Mouse (Mus musculus) spleen, adult 2 months (tissue): ENCODE data around the gene Rel. TPM values are rescaled to one million over a fixed set of nuclear protein-coding genes. Genes with fewer than 3 reads are reported as not detected.

Experiments
- DNase-seq, 2 experiments: peaks; one replicate each; pipeline versions ENCODE4 v3.0.0 to v3.0.0-alpha.2; 2012 to 2021; ENCODE audit warnings: low spot score in 2 of 2, low read depth in 1 of 2
- H3K27ac ChIP-seq: fragments of 200-500 bp; 2 replicates; pipeline ENCODE4 v1.5.1; 2012; ENCODE audit warnings: low read length, inconsistent platforms; ENCODE audit not compliant: insufficient read depth
- H3K27me3 ChIP-seq: fragments of 200-500 bp; 2 replicates; pipeline ENCODE4 v1.6.1; 2012; ENCODE audit warnings: mild to moderate bottlenecking, moderate library complexity, low read length, inconsistent platforms; ENCODE audit not compliant: control insufficient read depth, insufficient read depth
- H3K36me3 ChIP-seq: fragments of 200-500 bp; 2 replicates; pipeline ENCODE4 v1.6.1; 2012; ENCODE audit warnings: mild to moderate bottlenecking, low read length, inconsistent platforms; ENCODE audit not compliant: control insufficient read depth, insufficient read depth
- H3K4me1 ChIP-seq: fragments of 200-500 bp; 2 replicates; pipeline ENCODE4 v1.6.1; 2011; ENCODE audit warnings: inconsistent platforms; ENCODE audit not compliant: control insufficient read depth, insufficient read depth, insufficient read length
- H3K4me3 ChIP-seq: fragments of 200-500 bp; 2 replicates; pipeline ENCODE4 v1.5.1; 2011; ENCODE audit warnings: mild to moderate bottlenecking, inconsistent platforms; ENCODE audit not compliant: insufficient read depth, insufficient read length; ENCODE audit errors: extremely low read depth
- CTCF ChIP-seq: fragments of 200-500 bp; IDR thresholded peaks from 2 replicates; pipeline ENCODE4 v1.5.1; 2011; ENCODE audit warnings: mild to moderate bottlenecking, inconsistent platforms; ENCODE audit not compliant: insufficient read depth, insufficient read length, insufficient replicate concordance; ENCODE audit errors: extremely low read depth
- POLR2A ChIP-seq: fragments of 200-500 bp; IDR thresholded peaks from 2 replicates; pipeline ENCODE4 v1.6.1; 2011; ENCODE audit warnings: low read depth, low read length, inconsistent platforms
- WGBS: fragments of 180-500 bp; shearing (Covaris S2); methylation state at CpG from one replicate; pipeline ENCODE4 v1.1.7; 2018; 5-methylcytosine and 5-hydroxymethylcytosine counted together
- polyA plus RNA-seq: library from polyadenylated mRNA; depleted of rRNA; stranded (reverse); fragments of >200 nt; gene quantifications from 2 replicates; pipeline ENCODE4 v1.2.3, GENCODE M21; 2012

The Rel gene
- polyA plus RNA-seq, 1 experiment, result 12.4 TPM

GRCm38 (mm10) chr11:23712299-23712698 is 58.5 kb downstream of the Rel start:
- no peak for DNase-seq
- Histone ChIP-seq H3K27me3 (no peaks in the 10 kb centered on the region), H3K4me3 (no peak overlapping the region), H3K36me3 (peaks cover 26% of the 10 kb centered on the region), H3K27ac (no peak overlapping the region), H3K4me1 (no peaks in the 10 kb centered on the region)
- TF ChIP-seq CTCF (no peak), POLR2A (no peak)
- 92% methylated on average over 3 of the region's 3 CpGs for WGBS

DNA sequence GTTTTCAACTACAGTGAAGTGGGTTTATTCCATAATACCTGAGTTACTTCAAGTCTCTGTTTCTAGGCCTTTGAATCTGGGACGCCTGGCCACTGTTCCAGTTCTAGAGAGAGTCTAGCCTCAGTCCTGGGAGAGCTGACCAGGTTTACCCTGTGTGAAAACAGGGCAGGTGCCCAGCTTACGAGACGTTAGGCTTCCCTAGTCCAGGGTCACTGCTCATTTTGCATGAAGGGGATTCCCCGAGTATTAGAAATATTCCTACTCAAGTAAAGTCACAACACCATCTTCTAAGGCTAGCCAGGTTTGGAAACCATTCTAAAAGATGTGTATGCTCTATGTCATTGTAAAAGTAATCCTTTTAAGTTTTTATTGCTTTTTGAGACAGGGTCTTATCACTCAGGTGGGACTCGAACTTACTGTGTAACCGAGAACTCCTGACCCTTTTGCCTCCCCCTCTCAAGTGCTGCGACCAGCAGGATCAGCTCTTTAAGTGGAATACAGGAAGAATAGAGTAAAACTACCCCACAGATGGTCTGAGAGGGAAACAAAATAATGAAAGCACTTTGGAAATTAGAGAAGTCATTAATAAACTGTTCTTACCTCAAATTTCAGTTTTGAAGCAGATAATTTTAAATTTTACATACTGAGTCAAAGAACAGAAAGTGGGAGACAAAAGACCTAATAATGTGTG is 66.0 kb downstream of the Rel start:
- TF ChIP-seq CTCF, result no peak
- no peak for TF ChIP-seq POLR2A
- no peaks in the 10 kb centered on the region for H3K27me3 ChIP-seq
- peaks cover 12% of the 10 kb centered on the region; the same call in 1 of the 2 replicates for H3K36me3 ChIP-seq
- no peak overlapping the region; the same call in 1 of the 2 replicates for H3K27ac ChIP-seq
- peaks cover 8% of the 10 kb centered on the region for H3K4me1 ChIP-seq
- WGBS, result 76% methylated on average over 7 of the region's 7 CpGs
- no peak overlapping the region for H3K4me3 ChIP-seq
- DNase-seq, result no peak

DNA sequence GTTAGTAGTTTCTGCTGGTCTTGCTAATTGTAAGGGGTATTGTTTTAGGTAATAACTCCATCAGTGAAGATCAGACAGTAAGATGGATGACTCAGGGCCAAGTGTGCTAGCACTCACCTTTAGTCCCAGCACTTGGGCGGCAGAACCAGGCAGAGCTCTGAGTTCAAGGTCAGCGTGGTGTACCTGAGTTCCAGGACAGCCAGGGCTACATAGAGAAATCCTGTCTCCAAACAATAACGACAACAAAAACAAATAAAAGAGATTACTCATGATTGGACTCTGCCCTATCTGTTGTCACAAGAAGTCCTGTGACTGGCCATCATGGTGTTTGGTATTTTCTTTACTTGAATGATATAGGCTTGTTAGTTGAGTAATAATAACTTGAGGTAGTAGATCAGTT is 68.9 kb downstream of the Rel start:
- Histone ChIP-seq H3K36me3 (peaks cover 2% of the 10 kb centered on the region; the same call in 1 of the 2 replicates), H3K4me3 (no peak overlapping the region), H3K27ac (no peak overlapping the region), H3K27me3 (no peaks in the 10 kb centered on the region), H3K4me1 (peaks cover 11% of the 10 kb centered on the region)
- 92% methylated on average over 3 of the region's 3 CpGs for WGBS
- no peak for TF ChIP-seq POLR2A
- no peak for TF ChIP-seq CTCF
- DNase-seq, result no peak

DNA sequence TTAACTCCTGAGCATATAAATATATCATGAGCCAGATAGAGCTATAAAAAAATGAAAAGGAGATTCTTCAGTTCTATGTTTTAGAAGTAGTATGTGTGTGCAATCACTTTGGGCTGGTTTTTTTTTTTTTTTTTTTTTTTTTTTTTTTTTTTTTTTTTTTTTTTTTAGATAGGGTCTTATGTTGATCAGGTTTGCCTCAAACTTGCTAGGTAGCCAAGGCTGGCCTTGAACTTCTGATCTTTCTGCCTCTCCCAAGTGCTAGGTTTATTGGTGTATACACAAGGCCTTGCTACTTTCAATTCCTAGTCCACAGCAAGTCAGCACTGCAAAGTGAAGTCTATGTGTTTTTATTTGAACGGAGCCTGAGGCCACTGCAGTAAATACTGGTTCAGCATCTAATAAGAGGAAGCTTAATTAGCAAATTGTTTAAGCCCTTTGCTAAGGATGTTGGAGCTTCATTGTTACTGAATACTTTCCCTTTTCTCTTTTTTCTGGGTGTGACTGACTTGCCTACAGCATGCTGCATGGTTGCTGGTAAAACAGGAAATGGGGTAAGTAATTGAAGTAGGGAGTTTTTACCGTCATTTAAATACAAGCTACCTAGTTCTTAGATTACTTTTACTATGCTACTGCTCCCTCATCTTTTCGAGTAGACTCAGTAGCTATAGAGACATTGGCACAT is 71.2 kb downstream of the Rel start:
- 16% methylated on average over 3 of the region's 3 CpGs for WGBS
- peak in 1 of 2 experiments; percentile 37 for DNase-seq
- TF ChIP-seq POLR2A (no peak), CTCF (no peak)
- Histone ChIP-seq H3K27me3 (no peaks in the 10 kb centered on the region), H3K4me1 (peaks cover 17% of the 10 kb centered on the region), H3K36me3 (peaks cover 1% of the 10 kb centered on the region; the same call in 1 of the 2 replicates), H3K4me3 (no peak overlapping the region), H3K27ac (peak overlapping the region; percentile 73)

DNA sequence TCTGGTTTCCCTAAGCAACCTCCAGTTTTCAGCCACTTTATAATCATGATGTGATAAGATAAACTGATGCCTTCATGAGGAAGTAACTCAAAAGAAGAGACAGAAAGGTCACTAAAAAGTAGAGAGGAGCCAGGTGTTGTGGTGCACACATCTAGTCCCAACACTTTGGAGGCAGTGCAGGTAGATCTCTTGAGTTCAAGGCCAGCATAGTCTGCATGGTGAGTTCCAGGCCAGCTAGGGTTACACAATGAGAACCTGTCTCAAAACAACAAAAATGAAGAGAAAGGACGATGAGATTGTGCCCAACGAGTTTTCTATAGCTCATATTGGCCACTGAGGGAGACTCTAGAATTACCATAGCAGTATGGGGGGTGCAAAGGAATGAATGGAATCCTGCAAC is 72.2 kb downstream of the Rel start:
- H3K4me1 ChIP-seq, result peaks cover 19% of the 10 kb centered on the region
- no peak for DNase-seq
- no peaks in the 10 kb centered on the region for H3K36me3 ChIP-seq
- TF ChIP-seq POLR2A, result no peak
- TF ChIP-seq CTCF, result no peak
- H3K27ac ChIP-seq, result peak overlapping the region; percentile 60; the same call in 1 of the 2 replicates
- no peak overlapping the region for H3K4me3 ChIP-seq
- H3K27me3 ChIP-seq, result no peaks in the 10 kb centered on the region
- WGBS, result 81% methylated on average over 2 of the region's 2 CpGs

DNA sequence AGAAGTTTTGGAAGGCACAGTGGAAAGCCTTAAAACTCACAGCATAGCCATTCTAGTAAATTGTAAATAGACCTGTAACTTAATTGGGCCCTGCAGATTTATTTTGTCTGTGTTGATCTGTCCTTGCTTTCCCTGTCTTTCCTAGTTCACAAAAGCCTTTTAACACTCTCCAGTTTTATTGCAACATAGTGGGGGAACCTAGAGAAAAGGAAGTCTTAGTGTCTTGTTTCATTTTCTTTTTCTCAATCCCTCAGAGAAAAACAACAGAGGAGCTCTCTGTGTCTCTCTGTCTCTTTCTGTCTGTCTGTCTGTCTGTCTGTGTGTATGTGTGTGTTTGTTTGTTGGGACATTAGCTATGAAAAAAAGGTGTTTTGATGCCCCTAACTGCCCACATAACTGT is 74.9 kb downstream of the Rel start:
- Histone ChIP-seq H3K36me3 (no peaks in the 10 kb centered on the region), H3K4me1 (peaks cover 19% of the 10 kb centered on the region), H3K4me3 (no peak overlapping the region), H3K27me3 (no peaks in the 10 kb centered on the region), H3K27ac (peak overlapping the region; percentile 48; the same call in 1 of the 2 replicates)
- no peak for DNase-seq
- TF ChIP-seq POLR2A (no peak), CTCF (no peak)

- Histone ChIP-seq H3K27ac (no peak overlapping the region), H3K4me3 (no peak overlapping the region), H3K27me3 (no peaks in the 10 kb centered on the region), H3K4me1 (peaks cover 17% of the 10 kb centered on the region), H3K36me3 (no peaks in the 10 kb centered on the region)
- no peak for DNase-seq
- WGBS, result 94% methylated on average over 2 of the region's 2 CpGs
- TF ChIP-seq POLR2A, result no peak
- TF ChIP-seq CTCF, result no peak
Measured at GRCm38 (mm10) chr11:23693286-23693685, 77.5 kb downstream of the Rel start.
